Mouse (Mus musculus) gastrocnemius, adult 2 months (tissue): ENCODE measurements around the gene Agr3. TPM values are rescaled to one million over a fixed set of nuclear protein-coding genes. Genes with fewer than 3 reads are reported as not detected.
A peak's percentile ranks its signal among the peaks of the same experiment; 100 is the strongest.

Source experiments
- DNase-seq: peaks from one replicate; pipeline ENCODE4 v3.0.0; 2022
- H3K27ac ChIP-seq: fragments of 200-600 bp; 2 replicates; pipeline ENCODE4 v1.8.1; 2022; ENCODE audit warnings: mild to moderate bottlenecking
- H3K4me3 ChIP-seq: fragments of 200-600 bp; 2 replicates; pipeline ENCODE4 v1.8.1; 2022; ENCODE audit warnings: mild to moderate bottlenecking, moderate library complexity
- CTCF ChIP-seq: fragments of 200-600 bp; IDR thresholded peaks from 2 replicates; pipeline ENCODE4 v1.8.1; 2022; ENCODE audit warnings: antibody characterized with exemption, mild to moderate bottlenecking, moderate library complexity
- intact Hi-C: fragments of 180-260 bp; cut with DNase I; formaldehyde crosslinking; loops from one replicate; pipeline ENCODE4 v1.15.1; 2025
- total RNA-seq, 2 experiments: library from RNA; stranded (reverse); gene quantifications; 2 replicates each; pipeline ENCODE4 v1.2.3; 2021

Agr3 gene
- total RNA-seq, 2 experiments from 2014 or later, result not detected

DNA sequence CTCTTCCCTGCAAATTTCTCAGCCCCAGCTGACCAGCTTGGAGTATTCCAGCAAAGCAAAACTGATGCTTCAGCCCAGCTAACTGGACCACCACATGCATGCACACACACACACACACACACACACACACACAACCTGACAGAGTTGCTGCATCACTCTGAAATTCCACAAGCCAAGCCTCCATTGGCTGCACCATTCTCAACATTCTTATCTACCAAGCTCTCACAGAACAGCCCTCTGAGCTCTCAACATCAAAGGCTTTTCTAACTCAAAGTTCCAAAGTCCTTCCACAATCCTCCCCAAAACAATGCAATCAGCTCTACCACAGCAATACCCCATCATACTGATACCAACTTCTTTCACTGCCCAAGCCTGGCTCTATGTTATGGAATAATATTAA, 7.4 kb downstream of the Agr3 start:
- intact Hi-C loops, result no loop called here
- no peak for DNase-seq

DNA sequence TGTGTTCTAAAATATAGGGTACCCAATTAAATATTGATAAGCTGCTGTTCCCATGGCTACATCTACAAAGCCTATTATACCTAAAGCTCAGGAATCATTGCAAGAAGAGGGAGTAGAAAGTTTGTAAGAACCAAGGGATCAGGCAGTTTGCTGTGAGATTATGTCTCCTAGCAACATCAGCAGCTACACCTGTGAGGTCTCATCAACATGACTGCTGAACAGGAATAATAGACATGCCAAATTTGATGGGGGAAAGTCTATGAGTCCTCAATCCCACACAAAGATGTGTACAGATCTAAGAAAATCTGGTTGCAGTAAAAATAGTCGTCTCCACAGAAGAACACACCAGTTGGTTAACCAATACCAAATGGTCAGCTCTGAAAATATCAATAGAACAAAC, 26.3 kb downstream of the Agr3 start:
- intact Hi-C loops, result no loop called here
- no peak for DNase-seq
- H3K27ac ChIP-seq, result no peak overlapping the region
- no peak overlapping the region for H3K4me3 ChIP-seq
- TF ChIP-seq CTCF, result no peak

More for the DNA sequence above, 7.4 kb downstream of the Agr3 start:
- TF ChIP-seq CTCF, result no peak
- no peak overlapping the region for H3K4me3 ChIP-seq
- no peak overlapping the region for H3K27ac ChIP-seq

DNA sequence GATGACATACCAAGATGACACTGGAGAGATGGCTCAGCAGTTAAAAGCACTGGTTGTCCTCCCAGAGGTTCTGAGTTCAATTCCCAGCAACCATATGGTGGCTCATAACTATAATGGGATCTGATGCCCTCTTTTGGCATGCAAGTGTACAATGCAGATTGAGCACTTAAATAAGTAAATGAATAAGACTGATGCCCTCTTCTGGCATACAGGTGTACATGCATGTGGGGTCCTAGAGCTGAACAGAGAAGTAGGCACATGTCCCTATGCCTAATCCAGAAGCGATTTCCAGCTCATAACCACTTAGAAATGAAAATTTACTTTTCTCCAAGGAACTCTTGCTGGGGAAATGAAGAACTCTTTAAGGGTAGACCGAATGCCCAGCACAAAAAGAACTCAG, 31.8 kb downstream of the Agr3 start:
- Histone ChIP-seq H3K27ac (no peak overlapping the region), H3K4me3 (no peak overlapping the region)
- intact Hi-C loops, result loop anchor here (5.0 kb wide), 1 partner anchor 60 kb away; no protein-coding TSS in a partner anchor
- no peak for DNase-seq
- TF ChIP-seq CTCF, result peak; percentile 56

DNA sequence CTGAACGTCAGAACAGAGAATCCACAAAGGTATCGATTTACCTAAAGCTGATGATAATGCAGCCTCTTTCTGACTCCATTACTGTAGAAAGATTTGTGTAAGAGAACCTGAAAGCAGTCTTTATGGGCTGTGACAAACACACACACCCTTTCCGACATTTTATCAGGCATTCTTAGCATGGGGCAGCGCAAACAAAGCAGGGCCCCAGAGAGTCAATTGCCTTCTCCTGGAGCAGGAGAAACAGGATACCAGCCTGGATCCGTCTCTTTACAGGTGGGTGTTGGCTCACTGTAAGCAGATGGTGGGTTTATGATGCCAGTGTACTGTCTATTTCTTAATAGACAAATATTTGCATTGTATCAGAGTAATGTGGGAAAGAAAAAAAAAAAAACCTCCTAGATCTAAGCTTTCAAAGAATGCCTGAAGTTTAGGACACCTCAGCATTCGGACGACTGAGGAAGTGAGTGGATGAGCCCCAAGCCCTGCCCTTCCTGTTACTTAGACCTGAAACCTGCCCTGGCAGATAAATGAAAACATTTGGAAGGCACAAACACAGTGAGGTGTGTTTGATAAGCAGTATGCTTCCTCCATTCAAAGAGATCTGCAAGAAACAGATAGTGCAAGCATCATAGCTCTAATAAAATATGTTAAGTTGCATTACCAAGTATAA, 40.8 kb downstream of the Agr3 start:
- Histone ChIP-seq H3K4me3 (no peak overlapping the region), H3K27ac (no peak overlapping the region)
- intact Hi-C loops, result no loop called here
- no peak for TF ChIP-seq CTCF
- DNase-seq, result no peak

DNA sequence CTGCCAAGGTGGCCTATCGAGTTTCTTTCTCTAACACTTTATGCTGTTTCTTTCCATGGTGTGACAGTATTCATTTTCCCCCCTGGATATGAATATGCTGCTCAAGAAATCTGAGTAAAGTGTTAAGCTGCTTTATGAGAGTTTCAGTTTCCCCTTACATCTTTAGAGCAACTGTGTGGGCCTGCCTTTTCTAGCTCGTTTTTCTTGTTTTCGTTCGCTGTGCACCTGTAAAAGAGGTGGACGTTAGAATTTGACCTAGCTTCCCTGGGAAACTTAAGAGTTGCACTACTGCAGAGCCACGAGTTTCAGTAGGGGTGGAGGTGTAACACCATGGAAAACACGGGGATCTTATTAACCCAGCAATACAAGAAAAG, 41.3 kb downstream of the Agr3 start:
- Histone ChIP-seq H3K27ac (no peak overlapping the region), H3K4me3 (no peak overlapping the region)
- DNase-seq, result no peak
- no peak for TF ChIP-seq CTCF
- intact Hi-C loops, result no loop called here

DNA sequence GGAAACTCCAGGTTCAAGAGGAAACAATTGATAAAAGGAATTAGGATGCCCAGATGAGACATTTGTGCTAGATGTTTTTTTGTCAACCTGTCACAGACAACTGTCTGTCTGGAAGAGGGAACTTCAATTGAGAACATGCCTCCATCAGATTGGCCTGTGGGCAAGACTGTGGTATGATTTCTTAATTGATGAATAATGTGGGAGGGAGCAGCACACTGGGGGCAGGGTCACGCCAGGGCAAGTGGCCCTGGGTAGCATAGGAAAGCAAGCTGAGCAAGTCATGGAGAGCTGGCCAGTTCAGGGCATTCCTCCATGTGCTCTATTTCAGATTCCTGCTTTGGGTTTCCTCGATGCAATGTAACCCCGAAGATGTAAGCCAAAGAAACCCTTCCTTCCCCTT, 50.5 kb downstream of the Agr3 start:
- Histone ChIP-seq H3K27ac (no peak overlapping the region), H3K4me3 (no peak overlapping the region)
- no peak for DNase-seq
- no peak for TF ChIP-seq CTCF
- intact Hi-C loops, result no loop called here

DNA sequence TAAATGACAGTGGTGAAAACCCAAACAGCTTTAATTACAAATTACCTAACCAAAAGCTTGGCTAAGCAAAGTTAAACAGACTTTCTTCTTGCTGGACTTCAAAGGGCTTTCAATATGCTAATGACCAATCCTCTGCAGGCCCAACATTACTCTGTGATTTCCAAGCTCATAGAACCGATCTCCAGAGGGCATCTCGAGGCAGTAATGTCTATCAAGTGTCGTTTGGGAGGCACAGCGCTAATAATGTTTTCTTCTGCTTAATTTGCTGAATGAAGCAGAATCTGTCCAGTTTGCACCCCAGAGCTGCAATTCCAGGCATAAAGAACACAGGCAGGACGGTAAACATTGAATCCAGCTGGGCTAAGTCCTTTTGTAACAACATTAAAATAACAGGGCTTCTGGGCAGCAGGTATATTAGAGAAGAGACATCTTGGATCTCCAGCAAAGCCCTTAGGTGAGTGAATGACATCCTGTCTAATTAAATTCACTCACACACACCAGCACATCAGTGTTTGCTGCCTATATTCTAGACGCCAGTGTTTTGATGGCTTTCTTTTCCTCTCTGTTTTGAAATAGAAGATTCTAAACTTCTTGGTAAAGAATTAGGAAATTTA, 52.3 kb downstream of the Agr3 start:
- DNase-seq, result no peak
- Histone ChIP-seq H3K27ac (no peak overlapping the region), H3K4me3 (no peak overlapping the region)
- TF ChIP-seq CTCF, result no peak
- intact Hi-C loops, result no loop called here

DNA sequence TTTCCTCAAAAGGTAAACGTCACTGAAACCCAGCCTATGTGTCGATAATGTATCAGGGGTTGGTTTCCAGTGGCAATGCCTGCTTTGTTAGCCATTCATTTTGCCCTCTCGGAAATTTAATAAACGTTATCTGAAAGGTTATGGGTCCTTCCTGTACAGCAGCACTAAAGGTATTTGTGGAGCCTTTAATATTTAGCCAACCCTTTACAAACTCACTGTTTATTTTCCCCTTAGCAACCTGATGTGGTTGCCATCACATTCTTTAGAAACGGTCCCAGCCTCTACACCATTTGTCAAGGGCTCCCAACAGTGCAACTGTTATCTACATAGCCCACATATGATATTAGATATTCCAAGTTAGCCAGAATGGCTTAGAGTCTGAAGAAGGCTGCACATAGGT, 54.2 kb downstream of the Agr3 start:
- no peak for TF ChIP-seq CTCF
- Histone ChIP-seq H3K4me3 (no peak overlapping the region), H3K27ac (no peak overlapping the region)
- no peak for DNase-seq
- intact Hi-C loops, result no loop called here

DNA sequence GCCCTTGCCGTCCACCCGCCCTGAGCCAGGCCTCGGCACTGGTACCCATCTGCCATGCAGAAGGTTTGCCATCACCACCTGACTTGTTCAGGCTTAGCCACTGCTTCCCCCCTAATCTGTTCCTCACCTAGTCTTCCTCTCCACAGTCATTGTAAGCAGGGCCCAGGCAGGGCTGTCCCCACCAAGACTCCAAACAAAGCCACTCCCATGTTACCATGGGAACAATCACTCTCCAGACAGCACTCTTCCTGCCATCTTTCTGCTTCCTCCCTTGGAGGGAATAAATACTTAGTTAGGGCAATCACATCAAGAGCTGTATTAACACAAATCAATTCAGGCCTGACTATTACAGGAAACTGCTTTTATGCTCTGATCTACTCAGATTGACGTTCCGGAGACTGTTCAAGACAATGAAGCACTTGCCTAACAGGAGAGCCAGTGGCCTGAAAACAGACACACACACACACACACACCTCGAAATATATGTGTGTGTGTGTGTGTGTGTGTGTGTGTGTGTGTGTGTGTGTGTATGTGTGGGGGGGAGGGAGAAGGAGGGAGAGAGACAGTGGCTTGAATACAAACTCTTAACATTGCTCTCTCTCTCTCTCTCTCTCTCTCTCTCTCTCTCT, 56.4 kb downstream of the Agr3 start:
- TF ChIP-seq CTCF, result no peak
- no peak for DNase-seq
- Histone ChIP-seq H3K27ac (no peak overlapping the region), H3K4me3 (no peak overlapping the region)
- intact Hi-C loops, result no loop called here

DNA sequence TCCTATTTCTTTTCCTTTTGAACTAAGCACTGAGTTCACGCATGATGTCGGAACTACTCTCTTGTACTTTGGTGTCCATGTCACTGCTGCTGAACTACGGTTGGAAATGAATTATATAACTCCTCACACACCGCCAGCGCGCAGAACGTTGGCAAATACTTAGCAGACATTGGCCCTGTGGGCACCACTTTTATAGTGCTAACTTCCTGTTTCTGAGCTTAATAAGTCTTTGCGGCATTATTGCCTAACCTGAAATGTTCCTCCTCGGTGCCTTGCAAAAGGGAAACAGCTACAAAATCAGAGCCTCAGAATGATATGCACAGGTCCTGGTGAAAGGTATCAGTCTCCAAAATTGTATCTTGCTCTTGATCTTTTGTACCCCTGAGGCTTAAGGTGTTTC, 58.1 kb downstream of the Agr3 start:
- intact Hi-C loops, result no loop called here
- no peak for DNase-seq
- no peak for TF ChIP-seq CTCF

DNA sequence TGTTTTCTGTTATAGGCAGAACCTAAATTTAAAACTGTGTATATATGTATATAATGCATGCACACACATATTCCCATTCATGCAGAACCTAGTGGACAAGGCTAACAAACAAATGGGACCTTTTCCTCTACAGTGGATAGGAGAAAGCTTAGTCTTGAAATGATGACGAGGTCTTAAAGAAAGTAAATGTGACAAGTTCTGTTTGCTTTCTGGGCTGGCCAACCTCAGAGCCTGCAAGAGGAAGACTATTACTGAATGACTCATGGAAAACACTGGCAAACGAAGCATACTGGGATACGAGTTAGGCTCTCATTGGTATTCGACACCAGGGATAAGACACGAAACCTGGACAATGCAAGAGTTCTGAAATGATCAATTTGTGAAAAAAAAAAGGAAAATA, 59.3 kb downstream of the Agr3 start:
- intact Hi-C loops, result no loop called here
- no peak for DNase-seq
- Histone ChIP-seq H3K27ac (no peak overlapping the region), H3K4me3 (no peak overlapping the region)
- no peak for TF ChIP-seq CTCF

More for the DNA sequence above, 58.1 kb downstream of the Agr3 start:
- Histone ChIP-seq H3K27ac (no peak overlapping the region), H3K4me3 (no peak overlapping the region)

DNA sequence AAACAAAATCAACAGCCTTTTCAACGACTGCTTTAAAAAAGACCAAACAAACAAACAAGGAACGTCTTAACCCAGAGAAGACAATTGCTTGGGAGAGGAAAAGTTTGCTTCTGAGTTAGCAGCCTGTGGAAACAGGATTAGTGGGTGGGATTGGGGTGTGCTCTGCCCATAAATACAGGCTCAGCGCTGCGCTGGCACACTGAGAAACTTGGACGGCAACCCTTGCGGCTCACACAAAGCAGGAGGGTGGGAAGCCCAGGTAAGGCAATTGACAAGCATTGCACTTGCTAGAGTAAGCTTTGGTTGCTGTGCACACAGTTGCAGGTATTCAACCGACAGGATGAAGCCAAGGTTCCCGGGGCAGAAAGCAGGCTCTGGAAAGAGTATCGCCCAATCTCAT, 67.3 kb downstream of the Agr3 start, which contains the start of gene Agr2:
TSS of gene Agr2 (plus strand) at position 197 of the 400 bp plus-strand sequence.
- no peak for DNase-seq
- no peak for TF ChIP-seq CTCF
- intact Hi-C loops, result no loop called here
- Histone ChIP-seq H3K4me3 (no peak within 1 kb of the TSS), H3K27ac (no peak within 1 kb of the TSS)

DNA sequence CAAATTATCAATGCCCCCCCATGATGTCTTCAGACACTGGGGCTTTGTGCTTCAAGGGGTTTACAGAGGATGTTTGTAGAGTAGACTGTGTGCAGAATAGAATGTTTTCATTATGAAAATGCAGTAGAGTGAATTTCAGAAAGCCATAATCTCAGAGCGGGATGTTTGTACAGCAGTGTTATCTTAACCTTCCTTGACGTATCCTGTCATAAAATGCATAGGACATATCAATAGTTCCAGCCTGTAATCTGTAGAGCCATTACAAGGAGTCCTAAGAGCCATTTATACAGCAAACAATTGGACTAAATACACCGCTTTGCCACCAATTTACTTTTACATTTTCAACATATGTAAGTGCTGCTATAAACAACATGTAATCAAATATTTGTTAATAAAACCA, 68.2 kb downstream of the Agr3 start:
- H3K27ac ChIP-seq, result no peak overlapping the region
- no peak for DNase-seq
- intact Hi-C loops, result no loop called here
- H3K4me3 ChIP-seq, result no peak overlapping the region
- TF ChIP-seq CTCF, result no peak
